Mouse (Mus musculus): Measurements from ENCODE around the gene Ube3a.

GRCm38 (mm10) chr7:59312576-59312975 is 84.0 kb downstream of the Ube3a start:
- TF ChIP-seq MYOG (IDR thresholded peaks at IDR 0.05; ENCODE audit: control insufficient read depth in 1 of 3, insufficient read depth in 1 of 3, insufficient read length in 2 of 3, low read depth in 2 of 3) (no peak), USF1 (IDR thresholded peaks at IDR 0.05; ENCODE audit: low read depth) (no peak), TCF3 (IDR thresholded peaks at IDR 0.05; ENCODE audit: insufficient read length, low read depth) (no peak), MYOD1 (IDR thresholded peaks at IDR 0.05; ENCODE audit: control insufficient read depth in 1 of 3, insufficient read length in 2 of 3, low read depth in 2 of 3) (no peak), POLR2A (IDR thresholded peaks at IDR 0.05; ENCODE audit: insufficient read length, low read depth) (no peak), CEBPB (IDR thresholded peaks at IDR 0.05; ENCODE audit: insufficient read depth, poor library complexity, severe bottlenecking) (no peak), E2F4 (IDR thresholded peaks at IDR 0.05; ENCODE audit: insufficient read depth) (no peak), SRF (IDR thresholded peaks at IDR 0.05; ENCODE audit: control insufficient read depth, insufficient read length, low read depth) (no peak), TCF12 (IDR thresholded peaks at IDR 0.05; ENCODE audit: insufficient read depth, poor library complexity, severe bottlenecking) (no peak), MAX (IDR thresholded peaks at IDR 0.05; ENCODE audit: low read depth) (no peak)

All from myocyte (in vitro differentiated cells).